Mouse (Mus musculus) liver, adult 2 months (tissue): Measurements from ENCODE around the gene C530008M17Rik.

Experiments
- CTCF ChIP-seq: fragments of 200-500 bp; IDR thresholded peaks from 2 replicates; pipeline ENCODE4 v1.5.1; 2011; ENCODE audit warnings: low read depth, low read length, control low read depth
- POLR2A ChIP-seq: fragments of 200-500 bp; IDR thresholded peaks from 2 replicates; pipeline ENCODE4 v1.6.1; 2011; ENCODE audit warnings: low read length, control low read depth; ENCODE audit not compliant: insufficient read depth; ENCODE audit errors: extremely low read depth

DNA sequence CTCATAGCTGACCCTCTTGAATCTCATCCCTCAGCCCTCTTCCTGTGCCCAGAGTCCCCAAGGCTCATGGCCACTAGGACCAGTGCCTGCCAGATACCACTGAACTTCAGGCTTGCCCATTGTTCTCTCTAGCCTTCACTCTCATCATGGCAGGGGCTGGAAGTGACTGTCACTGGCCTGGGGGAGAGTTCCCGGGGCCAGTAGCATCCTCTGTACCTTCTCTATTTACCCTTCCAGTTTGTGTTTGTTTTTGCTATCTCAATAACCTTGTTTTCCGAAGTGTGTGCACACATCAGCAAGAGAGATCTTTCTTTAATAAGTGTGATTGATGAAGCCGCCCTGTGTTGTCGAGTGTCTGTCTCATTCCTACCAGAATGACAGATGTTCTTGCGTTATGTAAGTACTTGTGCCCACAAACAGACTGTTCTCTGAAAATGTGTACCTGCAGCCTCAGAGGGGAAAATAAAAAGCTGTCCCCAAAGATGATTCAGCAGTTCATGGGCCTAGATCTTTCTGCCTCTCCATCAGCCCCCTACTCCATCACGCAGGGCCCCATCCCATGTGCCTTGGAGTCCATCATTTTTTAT is 76.8 kb downstream of the C530008M17Rik start:
- no peak for TF ChIP-seq CTCF
- TF ChIP-seq POLR2A: no peak
